In genomic region chr3:97824011-97824711, GRCm38 (mm10) we compare ENCODE assay signal across 8 mouse cellular contexts.
DNase-seq lines count a peak whose midpoint lies in the region; ATAC-seq and TF ChIP-seq lines count a peak whose summit lies in the region.

No protein-coding gene starts in this region.

- H3K4me3 ChIP-seq in embryonic facial prominence, embryonic 13.5 days, result peak overlapping the region; percentile 53
- H3K4me3 ChIP-seq in heart, embryonic 14.5 days (ENCODE audit: control insufficient read depth in 1 of 2, insufficient read depth in 1 of 2, low read depth in 1 of 2, low read length in 2 of 2), result peak overlapping the region; percentile 57 to 62
- H3K4me3 ChIP-seq in kidney, postnatal 0 days (replicated peaks; ENCODE audit: low read depth, low read length), result peak overlapping the region; percentile 44

- ATAC-seq in embryonic facial prominence, embryonic 13.5 days (ENCODE audit: insufficient number of reproducible peaks, insufficient read depth, low FRiP score, low TSS enrichment, low read depth), result peak; percentile 56
- ATAC-seq in heart, embryonic 14.5 days (ENCODE audit: insufficient number of reproducible peaks, insufficient read depth, low FRiP score, low read depth), result peak; percentile 83
- peak; percentile 80 for ATAC-seq in kidney, postnatal 0 days (replicated peaks; ENCODE audit: low FRiP score, low read depth)
- ATAC-seq in megakaryocyte, adult 5-6 weeks (ENCODE audit: poor library complexity, severe bottlenecking), result peak; percentile 86

- peak overlapping the region; percentile 94 for H3K4me2 ChIP-seq in embryonic facial prominence, embryonic 13.5 days
- H3K4me2 ChIP-seq in heart, embryonic 14.5 days (ENCODE audit: low read length), result peak overlapping the region; percentile 78
- H3K4me2 ChIP-seq in kidney, postnatal 0 days (ENCODE audit: low read length), result peak overlapping the region; percentile 88

- DNase-seq in Muller cell, postnatal 12 days (ENCODE audit: inconsistent ontology term), result peak; percentile 57
- peak; percentile 55 for DNase-seq in kidney, postnatal 0 days (ENCODE audit: low spot score)
- peak; percentile 58 to 59 for DNase-seq in spleen, adult 18-20 months
- no peak for DNase-seq in left cerebral cortex, adult 9 months (ENCODE audit: low spot score in 2 of 2)
- DNase-seq in cerebellum, adult 11-12 months, result no peak

- H3K27me3 ChIP-seq in embryonic facial prominence, embryonic 13.5 days, result peaks cover 27% of the 10 kb centered on the region
- peaks cover 4% of the 10 kb centered on the region; the same call in 1 of the 2 replicates for H3K27me3 ChIP-seq in heart, embryonic 14.5 days (ENCODE audit: control insufficient read depth, insufficient read depth, low read length)
- H3K27me3 ChIP-seq in kidney, postnatal 0 days (ENCODE audit: insufficient read depth, low read length), result no peaks in the 10 kb centered on the region

- no peak overlapping the region for H3K27ac ChIP-seq in embryonic facial prominence, embryonic 13.5 days
- peak overlapping the region; percentile 92 to 98 for H3K27ac ChIP-seq in heart, embryonic 14.5 days (replicated peaks in 1 of 2; ENCODE audit: control insufficient read depth in 1 of 2, insufficient read depth in 1 of 2, low read depth in 2 of 2, low read length in 2 of 2)
- H3K27ac ChIP-seq in kidney, postnatal 0 days, result peak overlapping the region; percentile 47; the same call in 1 of the 2 replicates

- peak overlapping the region; percentile 66 for H3K9ac ChIP-seq in embryonic facial prominence, embryonic 13.5 days
- H3K9ac ChIP-seq in heart, embryonic 14.5 days (ENCODE audit: low read length), result peak overlapping the region; percentile 82
- H3K9ac ChIP-seq in kidney, postnatal 0 days (ENCODE audit: low read depth, low read length), result peak overlapping the region; percentile 40; the same call in 1 of the 2 replicates

- no peaks in the 10 kb centered on the region for H3K9me3 ChIP-seq in embryonic facial prominence, embryonic 13.5 days
- H3K9me3 ChIP-seq in heart, embryonic 14.5 days (ENCODE audit: control insufficient read depth, low read length), result no peaks in the 10 kb centered on the region
- H3K9me3 ChIP-seq in kidney, postnatal 0 days (replicated peaks; ENCODE audit: low read length), result no peaks in the 10 kb centered on the region

- WGBS in embryonic facial prominence, embryonic 13.5 days, result under 1% methylated on average over 29 of the region's 29 CpGs
- 2% methylated on average over 29 of the region's 29 CpGs for WGBS in heart, embryonic 14.5 days
- 1% methylated on average over 29 of the region's 29 CpGs for WGBS in kidney, postnatal 0 days

- H3K36me3 ChIP-seq in embryonic facial prominence, embryonic 13.5 days, result no peaks in the 10 kb centered on the region
- H3K36me3 ChIP-seq in heart, embryonic 14.5 days (ENCODE audit: control insufficient read depth, insufficient read depth, low read length), result no peaks in the 10 kb centered on the region
- no peaks in the 10 kb centered on the region for H3K36me3 ChIP-seq in kidney, postnatal 0 days (ENCODE audit: insufficient read depth, low read length)

- peaks cover 15% of the 10 kb centered on the region for H3K4me1 ChIP-seq in embryonic facial prominence, embryonic 13.5 days
- H3K4me1 ChIP-seq in heart, embryonic 14.5 days (ENCODE audit: control insufficient read depth in 2 of 2, insufficient read depth in 2 of 2, low read length in 2 of 2), result peaks cover 22 to 37% of the 10 kb centered on the region in 2 experiments
- peaks cover 8% of the 10 kb centered on the region; the same call in 1 of the 2 replicates for H3K4me1 ChIP-seq in kidney, postnatal 0 days (replicated peaks; ENCODE audit: insufficient read depth, low read length)

- TF ChIP-seq CTCF in kidney, postnatal 0 days (IDR thresholded peaks at IDR 0.05; ENCODE audit: low read depth), result no peak

Comparison
In these comparisons a context has a peak if more than half of its experiments do, and no peak if none do; other contexts are left out.
1. DNase-seq: peak in Muller cell, postnatal 12 days (single experiment), kidney, postnatal 0 days (single experiment) and spleen, adult 18-20 months (2 of 2); none in left cerebral cortex, adult 9 months (0 of 2) and cerebellum, adult 11-12 months (single experiment).
2. Peak in every context shown above with its lines, with median percentiles within 50 percentile points of each other: ATAC-seq, H3K4me2 ChIP-seq, H3K4me3 ChIP-seq and H3K9ac ChIP-seq.